Mouse (Mus musculus) embryonic facial prominence, embryonic 12.5 days (tissue): Measurements from ENCODE around the gene Ptrh2. TPM values are rescaled to one million over a fixed set of nuclear protein-coding genes. Genes with fewer than 3 reads are reported as not detected.

ENCODE experiments used
- ATAC-seq: fragments of 200-750 bp; cut with Nextera tagmentation; 2 replicates; pipeline ENCODE4 v1.8.0; 2017; ENCODE audit not compliant: insufficient number of reproducible peaks, insufficient read depth, low FRiP score, low TSS enrichment
- H3K27ac ChIP-seq: fragments of 300-500 bp; sonication (generic); 2 replicates; pipeline ENCODE4 v1.5.1; 2016; ENCODE audit warnings: mild to moderate bottlenecking
- H3K27me3 ChIP-seq: fragments of 300-500 bp; sonication (generic); 2 replicates; pipeline ENCODE4 v1.6.1; 2016; ENCODE audit warnings: mild to moderate bottlenecking, moderate library complexity
- H3K36me3 ChIP-seq: fragments of 300-500 bp; sonication (generic); 2 replicates; pipeline ENCODE4 v1.6.1; 2016; ENCODE audit warnings: mild to moderate bottlenecking
- H3K4me1 ChIP-seq: fragments of 300-500 bp; sonication (generic); 2 replicates; pipeline ENCODE4 v1.6.1; 2016
- H3K4me2 ChIP-seq: fragments of 300-500 bp; sonication (generic); replicated peaks from 2 replicates; pipeline ENCODE4 v1.6.1; 2016; ENCODE audit warnings: mild to moderate bottlenecking, moderate library complexity
- H3K4me3 ChIP-seq: fragments of 300-500 bp; sonication (generic); 2 replicates; pipeline ENCODE4 v1.5.1; 2016; ENCODE audit warnings: mild to moderate bottlenecking
- H3K9ac ChIP-seq: fragments of 300-500 bp; sonication (generic); 2 replicates; pipeline ENCODE4 v1.6.1; 2016; ENCODE audit warnings: mild to moderate bottlenecking, moderate library complexity
- H3K9me3 ChIP-seq: fragments of 300-500 bp; sonication (generic); 2 replicates; pipeline ENCODE4 v1.6.1; 2016; ENCODE audit warnings: mild to moderate bottlenecking, moderate library complexity
- WGBS: fragments of 180-500 bp; shearing (Covaris S2); methylation state at CpG from one replicate; pipeline ENCODE4 v1.1.7; 2016; 5-methylcytosine and 5-hydroxymethylcytosine counted together
- polyA plus RNA-seq: library from polyadenylated mRNA; unstranded; fragments of >200 nt; fragmentation: Nextera tagmentation; extraction: Ambion mirVana; gene quantifications from 2 replicates; pipeline ENCODE4 v1.2.1, GENCODE M21; 2016

Ptrh2 gene
- polyA plus RNA-seq, result 39.5 and 41.4 TPM in 2 replicates

- peaks cover 15% of the 10 kb centered on the region for H3K36me3 ChIP-seq
- H3K27ac ChIP-seq, result peak within 1 kb of the TSS; percentile 91
- no peaks in the 10 kb centered on the region for H3K9me3 ChIP-seq
- H3K27me3 ChIP-seq, result no peaks in the 10 kb centered on the region
- peak within 1 kb of the TSS; percentile 88 for H3K4me2 ChIP-seq
- H3K4me1 ChIP-seq, result peaks cover 23% of the 10 kb centered on the region
- peak within 1 kb of the TSS; percentile 80 for H3K9ac ChIP-seq
- ATAC-seq, result peak; percentile 92
- WGBS, result under 1% methylated on average over 56 of the region's 56 CpGs
- peak within 1 kb of the TSS; percentile 72 for H3K4me3 ChIP-seq
Measured at GRCm38 (mm10) chr11:86683395-86684125, at the start of gene Ptrh2, which contains the start of gene Vmp1. Gene Ptrh2, plus strand, starts transcription at chr11:86683985. Gene Vmp1, minus strand, starts transcription at chr11:86683836.

DNA sequence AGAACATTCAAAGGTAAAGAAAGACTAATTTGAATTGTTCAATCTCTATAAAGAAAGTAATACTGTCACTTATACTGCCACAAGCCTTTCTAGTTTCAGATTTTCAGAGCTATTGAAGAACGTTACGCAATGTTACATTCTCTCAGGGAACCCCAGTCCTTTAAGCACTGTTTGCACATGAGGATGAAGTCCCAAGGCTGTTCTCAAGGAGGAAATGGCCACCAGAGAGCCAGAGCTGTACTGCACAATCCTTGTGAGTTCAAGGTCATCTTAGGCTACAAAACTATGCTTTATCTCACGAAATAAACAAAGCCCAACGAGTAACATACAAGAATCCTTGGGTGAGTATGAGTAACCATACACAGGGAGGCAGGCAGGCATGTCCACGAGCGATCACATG is 49.4 kb upstream of the Ptrh2 start:
- H3K4me1 ChIP-seq, result no peaks in the 10 kb centered on the region
- H3K36me3 ChIP-seq, result peaks cover 7% of the 10 kb centered on the region; the same call in 1 of the 2 replicates
- 90% methylated on average over 6 of the region's 6 CpGs for WGBS
- H3K27ac ChIP-seq, result no peak overlapping the region
- no peak for ATAC-seq
- no peak overlapping the region for H3K4me3 ChIP-seq
- no peak overlapping the region for H3K4me2 ChIP-seq
- no peak overlapping the region for H3K9ac ChIP-seq
- no peaks in the 10 kb centered on the region for H3K27me3 ChIP-seq
- no peaks in the 10 kb centered on the region for H3K9me3 ChIP-seq

DNA sequence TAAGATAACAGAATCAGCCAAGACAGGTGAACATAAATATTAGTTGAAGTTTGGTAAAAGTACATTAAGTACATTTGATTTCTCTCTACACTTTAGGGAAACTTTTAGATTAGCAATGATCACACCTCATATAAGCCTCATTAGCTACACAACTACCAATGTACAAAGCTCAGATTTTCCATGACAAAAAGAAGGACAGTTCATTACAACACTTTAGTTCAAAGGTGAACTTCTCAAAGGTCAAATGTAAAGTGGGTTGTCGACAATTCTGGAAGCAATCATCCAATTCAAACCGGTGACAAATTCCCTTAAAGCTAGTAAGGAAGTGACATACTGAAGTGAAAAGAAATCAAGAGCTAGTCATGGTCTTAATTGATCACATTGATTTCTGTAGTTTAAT is 46.1 kb upstream of the Ptrh2 start:
- ATAC-seq, result no peak
- Histone ChIP-seq H3K4me2 (no peak overlapping the region), H3K4me3 (no peak overlapping the region), H3K27ac (no peak overlapping the region), H3K27me3 (no peaks in the 10 kb centered on the region), H3K36me3 (no peaks in the 10 kb centered on the region; the same call in 1 of the 2 replicates), H3K9ac (no peak overlapping the region), H3K4me1 (no peaks in the 10 kb centered on the region), H3K9me3 (no peaks in the 10 kb centered on the region)
- 55% methylated on average over 2 of the region's 2 CpGs for WGBS

DNA sequence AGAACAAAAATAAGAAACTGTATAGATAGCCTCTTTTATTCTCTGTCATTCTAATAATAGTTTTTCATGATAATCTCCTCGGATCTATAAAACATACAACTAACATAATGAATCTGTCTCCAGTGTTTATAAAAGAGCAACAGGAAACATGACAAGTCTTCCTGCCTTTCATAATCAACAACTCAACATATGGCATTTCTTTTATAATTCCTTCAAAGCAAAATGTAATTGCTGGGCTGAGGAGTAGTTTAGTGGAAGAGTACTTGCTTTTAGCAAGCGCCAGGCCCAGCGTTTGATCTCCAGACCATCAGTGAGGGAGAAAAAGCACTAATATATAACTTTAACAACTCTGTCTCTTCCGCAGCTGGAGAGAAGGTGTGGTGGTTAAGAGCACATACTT is 42.1 kb upstream of the Ptrh2 start:
- H3K4me1 ChIP-seq, result no peaks in the 10 kb centered on the region
- WGBS, result 87% methylated on average over 4 of the region's 4 CpGs
- no peak for ATAC-seq

DNA sequence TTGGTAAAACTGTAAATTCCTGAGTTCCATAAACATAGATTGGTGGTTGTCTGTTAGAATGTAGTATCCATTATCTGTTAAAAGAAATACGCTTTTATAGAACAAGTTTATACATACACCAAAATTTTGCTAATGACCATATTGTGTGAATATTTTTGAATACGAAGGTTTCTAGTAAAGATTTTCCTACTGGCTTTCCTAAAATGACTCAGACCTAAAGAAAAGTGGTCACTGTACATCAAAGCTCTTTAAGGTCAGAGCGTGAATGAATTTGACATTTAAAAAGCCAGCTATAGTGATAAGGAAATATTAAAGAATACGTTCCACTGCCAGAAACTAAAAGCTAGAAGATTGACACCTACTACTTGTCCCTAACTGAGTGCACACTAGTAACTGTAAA is 39.2 kb upstream of the Ptrh2 start:
- no peaks in the 10 kb centered on the region for H3K4me1 ChIP-seq
- no peak overlapping the region for H3K27ac ChIP-seq
- no peaks in the 10 kb centered on the region for H3K9me3 ChIP-seq
- H3K36me3 ChIP-seq, result no peaks in the 10 kb centered on the region
- no peak overlapping the region for H3K4me2 ChIP-seq
- H3K4me3 ChIP-seq, result no peak overlapping the region
- ATAC-seq, result no peak
- H3K9ac ChIP-seq, result no peak overlapping the region
- WGBS, result 96% methylated on average over 4 of the region's 4 CpGs
- H3K27me3 ChIP-seq, result no peaks in the 10 kb centered on the region

More for the DNA sequence above, 42.1 kb upstream of the Ptrh2 start:
- no peak overlapping the region for H3K27ac ChIP-seq
- no peak overlapping the region for H3K4me3 ChIP-seq
- H3K4me2 ChIP-seq, result no peak overlapping the region
- H3K36me3 ChIP-seq, result no peaks in the 10 kb centered on the region
- H3K9me3 ChIP-seq, result no peaks in the 10 kb centered on the region
- H3K27me3 ChIP-seq, result no peaks in the 10 kb centered on the region
- no peak overlapping the region for H3K9ac ChIP-seq

DNA sequence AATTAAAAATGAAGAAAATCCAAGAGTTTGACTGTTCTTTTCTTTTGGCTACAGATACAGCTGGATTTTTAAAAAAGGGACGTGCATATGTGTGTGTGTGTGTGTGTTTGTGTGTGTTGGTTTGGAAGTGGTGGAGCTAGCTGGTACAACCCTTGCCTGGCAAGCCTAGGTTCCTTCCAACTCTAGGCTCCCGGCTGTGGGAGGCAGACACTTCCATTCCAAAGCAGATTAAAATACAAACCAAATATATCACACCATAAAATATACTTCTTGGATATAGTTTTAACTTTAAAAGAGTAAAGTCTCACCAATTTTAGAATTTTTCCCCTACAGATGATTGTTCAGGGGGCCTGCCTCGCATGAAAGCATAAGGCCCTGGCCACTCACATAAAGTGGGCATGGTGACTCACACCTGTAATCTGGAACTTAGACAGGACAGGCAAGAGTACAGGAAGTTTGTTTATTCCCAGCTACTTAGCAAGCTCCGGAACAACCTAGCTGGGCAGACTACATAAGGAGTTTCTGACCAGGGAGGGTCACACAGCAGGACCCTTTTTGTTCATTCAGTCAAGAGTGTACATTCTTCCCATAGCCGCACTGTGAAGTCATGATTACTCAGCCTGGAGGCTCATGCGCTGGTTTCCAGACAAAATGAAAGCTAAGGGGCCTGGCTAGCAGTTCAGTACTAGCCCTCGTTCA is 37.5 kb upstream of the Ptrh2 start:
- Histone ChIP-seq H3K9ac (no peak overlapping the region), H3K36me3 (no peaks in the 10 kb centered on the region), H3K4me3 (no peak overlapping the region), H3K27me3 (no peaks in the 10 kb centered on the region), H3K27ac (no peak overlapping the region), H3K4me1 (no peaks in the 10 kb centered on the region), H3K4me2 (no peak overlapping the region), H3K9me3 (no peaks in the 10 kb centered on the region)
- WGBS, result 64% methylated on average over 7 of the region's 7 CpGs
- no peak for ATAC-seq

DNA sequence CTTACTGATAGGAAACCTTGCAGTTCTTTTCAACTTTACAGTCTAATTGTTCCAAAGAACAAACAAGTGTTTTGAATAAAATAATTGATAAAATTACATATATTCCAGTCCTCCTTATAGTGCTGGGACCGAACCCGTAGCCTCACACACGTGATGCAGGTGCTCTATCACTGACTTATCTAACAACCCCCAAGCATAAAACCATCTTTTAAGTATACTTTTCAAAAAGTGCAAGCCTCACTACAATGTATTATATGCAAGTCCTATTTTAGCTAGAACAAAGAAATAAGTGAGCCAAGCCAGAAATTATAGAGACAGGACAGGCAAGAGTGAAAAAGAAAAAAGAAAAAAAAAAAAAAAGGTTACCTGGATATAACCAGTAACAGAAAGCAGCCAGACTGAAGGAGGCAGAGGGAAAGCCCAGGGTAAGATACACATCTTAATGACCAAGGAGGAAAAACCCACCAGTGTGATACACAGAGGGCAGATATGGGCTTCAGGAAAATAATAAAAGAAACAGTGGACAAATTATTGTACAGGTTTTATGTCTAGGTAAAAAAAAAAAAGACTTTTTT is 36.8 kb upstream of the Ptrh2 start:
- Histone ChIP-seq H3K27me3 (no peaks in the 10 kb centered on the region), H3K9ac (no peak overlapping the region), H3K4me2 (no peak overlapping the region), H3K36me3 (no peaks in the 10 kb centered on the region), H3K4me3 (no peak overlapping the region), H3K4me1 (no peaks in the 10 kb centered on the region), H3K27ac (no peak overlapping the region), H3K9me3 (no peaks in the 10 kb centered on the region)
- ATAC-seq, result no peak
- WGBS, result 88% methylated on average over 3 of the region's 3 CpGs

DNA sequence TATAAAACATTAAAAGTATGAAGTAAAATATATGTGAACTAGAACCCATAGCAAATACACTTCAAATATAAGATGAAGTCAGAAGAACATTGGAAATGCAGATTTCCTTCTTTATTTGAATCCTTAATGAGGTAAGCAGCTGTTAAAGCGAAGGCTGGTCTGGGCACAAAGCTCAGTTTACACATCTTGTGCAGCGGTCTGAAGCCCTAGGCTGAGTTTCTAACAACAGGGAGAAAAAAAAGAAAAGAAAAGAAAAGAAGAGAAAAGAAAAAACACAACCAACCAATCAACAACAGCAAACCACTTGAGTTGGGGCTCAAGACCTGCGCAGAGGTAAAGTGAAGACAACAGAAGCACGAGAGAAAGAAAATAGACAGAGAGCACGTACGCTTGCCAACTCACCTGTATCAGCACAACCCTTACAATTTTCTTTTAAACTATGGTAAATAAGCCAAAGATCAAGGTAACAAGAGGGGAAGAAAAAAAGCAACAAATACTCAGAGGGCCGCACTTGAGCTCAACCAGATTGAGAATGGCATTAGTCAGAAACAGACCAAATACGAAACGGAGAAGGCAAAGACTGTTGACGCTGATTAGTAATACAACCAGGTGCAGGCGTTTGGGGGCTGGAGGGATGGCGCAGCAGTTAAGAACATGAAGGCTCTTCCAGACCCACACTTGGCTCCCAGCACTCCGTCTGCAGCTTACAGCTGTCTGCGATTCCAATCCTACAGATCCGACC is 35.9 kb upstream of the Ptrh2 start:
- Histone ChIP-seq H3K9ac (no peak overlapping the region), H3K4me1 (no peaks in the 10 kb centered on the region), H3K27ac (no peak overlapping the region), H3K4me2 (no peak overlapping the region), H3K36me3 (no peaks in the 10 kb centered on the region), H3K27me3 (no peaks in the 10 kb centered on the region), H3K9me3 (no peaks in the 10 kb centered on the region), H3K4me3 (no peak overlapping the region)
- ATAC-seq, result no peak
- whole genome bisulfite sequencing, result 70% methylated on average over 15 of the region's 15 CpGs

DNA sequence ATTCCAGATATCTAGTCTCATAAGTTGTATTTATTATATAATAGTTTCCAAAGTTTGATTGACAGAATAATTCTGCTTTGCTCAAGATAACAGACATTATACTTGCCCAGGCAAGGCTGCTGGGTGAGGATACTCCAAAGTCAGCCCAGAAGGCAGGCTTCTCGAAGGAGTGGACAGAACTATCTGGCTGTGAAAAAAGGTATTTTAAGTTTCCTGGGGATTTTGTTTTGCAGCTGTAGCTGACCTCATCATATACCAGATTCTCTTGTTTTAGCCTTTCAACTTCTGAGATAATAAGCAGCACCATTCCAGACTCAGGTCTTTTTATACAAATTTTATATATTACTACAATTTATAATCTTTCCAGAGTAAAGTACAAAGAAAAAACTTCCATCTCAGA is 34.2 kb upstream of the Ptrh2 start:
- Histone ChIP-seq H3K4me3 (no peak overlapping the region), H3K27me3 (no peaks in the 10 kb centered on the region), H3K4me2 (no peak overlapping the region), H3K9me3 (no peaks in the 10 kb centered on the region), H3K4me1 (no peaks in the 10 kb centered on the region), H3K9ac (no peak overlapping the region), H3K36me3 (no peaks in the 10 kb centered on the region), H3K27ac (no peak overlapping the region)
- WGBS, result 71% methylated on average over 1 of the region's 1 CpGs
- no peak for ATAC-seq

DNA sequence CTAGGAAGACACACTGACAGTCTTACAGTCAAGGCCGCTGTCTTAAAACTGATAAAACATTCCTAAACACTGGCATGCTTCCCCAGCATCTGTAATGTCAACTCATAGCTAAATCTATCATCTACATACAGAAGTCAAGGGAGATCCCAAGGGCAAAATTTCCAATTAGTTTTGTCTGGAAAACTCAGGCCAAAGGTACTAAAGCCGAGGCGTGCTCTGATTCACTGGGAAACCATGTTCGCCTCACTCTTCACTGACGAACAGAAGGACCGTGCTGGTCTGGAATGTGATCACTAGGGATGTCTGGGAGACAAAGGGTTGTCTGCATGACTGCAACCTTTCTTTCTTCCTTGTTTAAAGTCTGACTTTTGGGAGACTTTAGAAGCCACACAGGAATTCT is 33.1 kb upstream of the Ptrh2 start:
- H3K4me1 ChIP-seq, result no peaks in the 10 kb centered on the region
- H3K36me3 ChIP-seq, result no peaks in the 10 kb centered on the region
- H3K27me3 ChIP-seq, result no peaks in the 10 kb centered on the region
- no peak overlapping the region for H3K27ac ChIP-seq
- H3K4me3 ChIP-seq, result no peak overlapping the region
- WGBS, result 69% methylated on average over 6 of the region's 6 CpGs
- H3K9ac ChIP-seq, result no peak overlapping the region
- H3K9me3 ChIP-seq, result no peaks in the 10 kb centered on the region
- no peak for ATAC-seq
- H3K4me2 ChIP-seq, result no peak overlapping the region

GRCm38 (mm10) chr11:86652578-86652979 is 31.2 kb upstream of the Ptrh2 start:
- Histone ChIP-seq H3K4me2 (no peak overlapping the region), H3K9me3 (no peaks in the 10 kb centered on the region), H3K27ac (no peak overlapping the region), H3K27me3 (no peaks in the 10 kb centered on the region), H3K4me1 (no peaks in the 10 kb centered on the region), H3K4me3 (no peak overlapping the region), H3K36me3 (no peaks in the 10 kb centered on the region), H3K9ac (no peak overlapping the region)
- 91% methylated on average over 4 of the region's 4 CpGs for WGBS
- ATAC-seq, result no peak
